ENCODE assay signal across 9 mouse cellular contexts in the genomic region with DNA sequence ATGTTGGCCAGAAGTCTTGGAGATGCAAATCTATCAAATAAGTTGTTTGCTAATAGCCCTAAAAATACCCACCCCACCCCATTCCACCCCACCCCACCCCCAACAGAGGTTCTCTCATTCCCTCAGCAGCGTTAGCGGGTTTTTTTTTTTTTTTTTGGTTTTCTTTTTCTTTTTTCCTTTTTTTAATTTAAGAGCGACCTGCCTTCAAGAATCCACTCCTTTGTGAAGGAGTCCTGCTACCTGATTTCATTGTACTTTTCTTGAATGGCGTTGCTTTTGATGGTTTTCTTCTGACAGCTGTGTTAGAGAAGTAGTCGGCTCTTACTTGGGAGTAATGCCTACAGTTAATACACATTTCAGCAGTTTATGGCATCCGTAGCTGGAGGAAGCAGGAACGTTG. TPM values are rescaled to one million over a fixed set of nuclear protein-coding genes. Genes with fewer than 3 reads are reported as not detected.
A peak's percentile ranks its signal among the peaks of the same experiment; 100 is the strongest.
DNase-seq lines count a peak whose midpoint lies in the region; ATAC-seq and TF ChIP-seq lines count a peak whose summit lies in the region.
"Had no signal": no experiment of that assay in that cellular context is flagged by ENCODE, and none has a peak within 500 bp of the region (broad histone marks: within the 10 kb centered on the region; RNA-seq: fewer than 3 reads in every experiment).

No protein-coding gene starts in this region.

- no peak for TF ChIP-seq POLR2A in cortical plate, adult 2 months (IDR thresholded peaks at IDR 0.05; ENCODE audit: extremely low read depth, insufficient read depth, low read length)

- H3K9me3 ChIP-seq in kidney, embryonic 14.5 days (ENCODE audit: control insufficient read depth, low read length) = no peaks in the 10 kb centered on the region
- no peaks in the 10 kb centered on the region for H3K9me3 ChIP-seq in intestine, embryonic 14.5 days (ENCODE audit: control insufficient read depth, low read length)
- H3K9me3 ChIP-seq in midbrain, embryonic 16.5 days (replicated peaks; ENCODE audit: control insufficient read depth, low read length, poor library complexity, severe bottlenecking) = no peaks in the 10 kb centered on the region

- no peak for ATAC-seq in kidney, embryonic 14.5 days (ENCODE audit: low FRiP score, low TSS enrichment)
- ATAC-seq in intestine, embryonic 14.5 days (replicated peaks; ENCODE audit: low FRiP score, low TSS enrichment, low read depth) = no peak
- ATAC-seq in midbrain, embryonic 16.5 days = no peak

- no peak overlapping the region for H3K27ac ChIP-seq in kidney, embryonic 14.5 days (ENCODE audit: low read depth, low read length)
- H3K27ac ChIP-seq in cortical plate, adult 2 months (ENCODE audit: insufficient read depth, low read length) = no peak overlapping the region
- H3K27ac ChIP-seq in intestine, embryonic 14.5 days (ENCODE audit: low read depth) = no peak overlapping the region
- peak overlapping the region; percentile 82; the same call in 1 of the 2 replicates for H3K27ac ChIP-seq in midbrain, embryonic 16.5 days (ENCODE audit: low read length)

- H3K27me3 ChIP-seq in kidney, embryonic 14.5 days (ENCODE audit: control insufficient read depth, insufficient read depth, low read length) = no peaks in the 10 kb centered on the region
- no peaks in the 10 kb centered on the region for H3K27me3 ChIP-seq in intestine, embryonic 14.5 days (replicated peaks; ENCODE audit: control insufficient read depth, insufficient read depth, low read length)
- H3K27me3 ChIP-seq in midbrain, embryonic 16.5 days (ENCODE audit: control insufficient read depth, insufficient read depth, low read depth, low read length) = no peaks in the 10 kb centered on the region

- peak overlapping the region; percentile 52 for H3K4me2 ChIP-seq in kidney, embryonic 14.5 days (replicated peaks; ENCODE audit: low read depth, low read length)
- peak overlapping the region; percentile 60 for H3K4me2 ChIP-seq in intestine, embryonic 14.5 days (ENCODE audit: low read length)
- H3K4me2 ChIP-seq in midbrain, embryonic 16.5 days (ENCODE audit: low read length) = peak overlapping the region; percentile 72

- WGBS in kidney, embryonic 14.5 days = 27% methylated on average over 7 of the region's 7 CpGs
- WGBS in intestine, embryonic 14.5 days = 29% methylated on average over 7 of the region's 7 CpGs
- 27% methylated on average over 7 of the region's 7 CpGs for WGBS in midbrain, embryonic 16.5 days

- no peak for TF ChIP-seq CTCF in cortical plate, adult 2 months (IDR thresholded peaks at IDR 0.05; ENCODE audit: extremely low read depth, insufficient read depth, low read length)

- peaks cover 7% of the 10 kb centered on the region; the same call in 1 of the 2 replicates for H3K4me1 ChIP-seq in kidney, embryonic 14.5 days (ENCODE audit: control insufficient read depth, insufficient read depth, low read length)
- peaks cover 2% of the 10 kb centered on the region for H3K4me1 ChIP-seq in cortical plate, adult 2 months (ENCODE audit: control insufficient read depth, insufficient read depth, low read length)
- H3K4me1 ChIP-seq in intestine, embryonic 14.5 days (replicated peaks; ENCODE audit: control insufficient read depth, insufficient read depth, low read length) = peaks cover 10% of the 10 kb centered on the region
- H3K4me1 ChIP-seq in midbrain, embryonic 16.5 days (ENCODE audit: control insufficient read depth, insufficient read depth, low read length) = peaks cover 34% of the 10 kb centered on the region

- H3K4me3 ChIP-seq in kidney, embryonic 14.5 days (ENCODE audit: low read length) = peak overlapping the region; percentile 75
- H3K4me3 ChIP-seq in cortical plate, adult 2 months (ENCODE audit: insufficient read depth, low read length) = peak overlapping the region; percentile 95
- peak overlapping the region; percentile 92 for H3K4me3 ChIP-seq in intestine, embryonic 14.5 days (ENCODE audit: low read depth, low read length)
- H3K4me3 ChIP-seq in midbrain, embryonic 16.5 days (ENCODE audit: low read depth, low read length) = peak overlapping the region; percentile 84

- DNase-seq in kidney, postnatal 4 days = no peak
- no peak for DNase-seq in intestine, embryonic 14.5 days (ENCODE audit: low spot score)
- DNase-seq in cerebellum, adult 9-11 months = no peak
- no peak for DNase-seq in layer of hippocampus, postnatal 36 days
- no peak for DNase-seq in gastrocnemius, adult 8-10 months (ENCODE audit: low spot score in 2 of 2)
- DNase-seq: gastrocnemius, postnatal 25 days had no signal

- peak overlapping the region; percentile 90 for H3K9ac ChIP-seq in kidney, embryonic 14.5 days (ENCODE audit: low read depth, low read length)
- peak overlapping the region; percentile 76 for H3K9ac ChIP-seq in intestine, embryonic 14.5 days (ENCODE audit: low read length)
- H3K9ac ChIP-seq in midbrain, embryonic 16.5 days (ENCODE audit: low read depth, low read length) = peak overlapping the region; percentile 92

- 0 out of 2 replicates have a peak, but pooled peaks cover under 1% of the 10 kb centered on the region for H3K36me3 ChIP-seq in kidney, embryonic 14.5 days (ENCODE audit: control insufficient read depth, insufficient read depth, low read length)
- H3K36me3 ChIP-seq in intestine, embryonic 14.5 days (ENCODE audit: control insufficient read depth, insufficient read depth, low read length) = no peaks in the 10 kb centered on the region
- H3K36me3 ChIP-seq in midbrain, embryonic 16.5 days (ENCODE audit: control insufficient read depth, insufficient read depth, low read length) = no peaks in the 10 kb centered on the region

RNA-seq across cellular contexts. Expression of a gene that starts 1.0 kb away (rescaled TPM):
- polyA plus RNA-seq in kidney, embryonic 14.5 days (2014; fragmentation: Nextera tagmentation; extraction: Ambion mirVana) = 58.6 and 64.8 TPM in 2 replicates
- 34.2 and 37.1 TPM in 2 replicates for polyA plus RNA-seq in cortical plate, adult 2 months (2012; rRNA removed)
- polyA plus RNA-seq in intestine, embryonic 14.5 days (2014; fragmentation: Nextera tagmentation; extraction: Ambion mirVana) = 60.1 and 63.8 TPM in 2 replicates
- polyA plus RNA-seq in midbrain, embryonic 16.5 days (2015; fragmentation: Nextera tagmentation; extraction: Ambion mirVana) = 54.8 TPM in 2 replicates
- total RNA-seq in layer of hippocampus, postnatal 36 days (2021) = 10 to 100 TPM; 34.2 to 34.3 TPM
- total RNA-seq in gastrocnemius, adult 8-10 months (2022) = 100 to 1,000 TPM in 1 of 4 experiments, 10 to 100 TPM in 3; 66.2 to 113 (median 91.9) TPM

RNA-seq across cellular contexts. Expression of a gene that starts 4.3 kb away (rescaled TPM):
- 80.8 and 95.7 TPM in 2 replicates for polyA plus RNA-seq in kidney, embryonic 14.5 days (2014; fragmentation: Nextera tagmentation; extraction: Ambion mirVana)
- 50.6 and 50.7 TPM in 2 replicates for polyA plus RNA-seq in cortical plate, adult 2 months (2012; rRNA removed)
- 82.4 and 92.0 TPM in 2 replicates for polyA plus RNA-seq in intestine, embryonic 14.5 days (2014; fragmentation: Nextera tagmentation; extraction: Ambion mirVana)
- 92.5 and 109 TPM in 2 replicates for polyA plus RNA-seq in midbrain, embryonic 16.5 days (2015; fragmentation: Nextera tagmentation; extraction: Ambion mirVana)
- 10 to 100 TPM; 79.8 to 84.8 TPM for total RNA-seq in layer of hippocampus, postnatal 36 days (2021)
- total RNA-seq in gastrocnemius, adult 8-10 months (2022) = 10 to 100 TPM; 26.7 to 33.4 (median 29.2) TPM

RNA-seq across cellular contexts. Expression of a gene that starts 46.1 kb away (rescaled TPM):
- polyA plus RNA-seq in kidney, embryonic 14.5 days (2014; fragmentation: Nextera tagmentation; extraction: Ambion mirVana) = 287 and 307 TPM in 2 replicates
- 82.7 and 85.3 TPM in 2 replicates for polyA plus RNA-seq in cortical plate, adult 2 months (2012; rRNA removed)
- 272 and 288 TPM in 2 replicates for polyA plus RNA-seq in intestine, embryonic 14.5 days (2014; fragmentation: Nextera tagmentation; extraction: Ambion mirVana)
- polyA plus RNA-seq in midbrain, embryonic 16.5 days (2015; fragmentation: Nextera tagmentation; extraction: Ambion mirVana) = 134 and 140 TPM in 2 replicates
- total RNA-seq in layer of hippocampus, postnatal 36 days (2021) = 10 to 100 TPM; 57.5 to 65.4 TPM
- total RNA-seq in gastrocnemius, adult 8-10 months (2022) = 10 to 100 TPM; 14.8 to 17.3 (median 16.1) TPM

RNA-seq across cellular contexts. Expression of a gene that starts 48.1 kb away (rescaled TPM):
- polyA plus RNA-seq in kidney, embryonic 14.5 days (2014; fragmentation: Nextera tagmentation; extraction: Ambion mirVana) = 10.7 and 18.5 TPM in 2 replicates
- polyA plus RNA-seq in cortical plate, adult 2 months (2012; rRNA removed) = 8.6 and 8.9 TPM in 2 replicates
- polyA plus RNA-seq in intestine, embryonic 14.5 days (2014; fragmentation: Nextera tagmentation; extraction: Ambion mirVana) = 19.7 and 23.2 TPM in 2 replicates
- polyA plus RNA-seq in midbrain, embryonic 16.5 days (2015; fragmentation: Nextera tagmentation; extraction: Ambion mirVana) = 10.0 and 10.4 TPM in 2 replicates
- 10 to 100 TPM; 12.9 to 13.8 TPM for total RNA-seq in layer of hippocampus, postnatal 36 days (2021)
- 1 to 10 TPM; 3.7 to 6.6 (median 4.0) TPM for total RNA-seq in gastrocnemius, adult 8-10 months (2022)
